Mouse (Mus musculus): ENCODE results near the gene Pla1a.
"Not testable (repeated sequence)": the region's sequence is repeated elsewhere in the genome, so short reads cannot be mapped to it uniquely, and the experiment has no call there.

Gene Pla1a

GRCm38 (mm10) chr16:38432498-38433425 is at the start of gene Pla1a:
Gene Pla1a (minus strand): TSS chr16:38433145.
- no peak for DNase-seq (ENCODE audit: low spot score)

GRCm38 (mm10) chr16:38481327-38481726 is 48.4 kb upstream of the Pla1a start:
- no peak for DNase-seq (ENCODE audit: low spot score)

GRCm38 (mm10) chr16:38478296-38478695 is 45.4 kb upstream of the Pla1a start:
- no peak for DNase-seq (ENCODE audit: low spot score)

DNA sequence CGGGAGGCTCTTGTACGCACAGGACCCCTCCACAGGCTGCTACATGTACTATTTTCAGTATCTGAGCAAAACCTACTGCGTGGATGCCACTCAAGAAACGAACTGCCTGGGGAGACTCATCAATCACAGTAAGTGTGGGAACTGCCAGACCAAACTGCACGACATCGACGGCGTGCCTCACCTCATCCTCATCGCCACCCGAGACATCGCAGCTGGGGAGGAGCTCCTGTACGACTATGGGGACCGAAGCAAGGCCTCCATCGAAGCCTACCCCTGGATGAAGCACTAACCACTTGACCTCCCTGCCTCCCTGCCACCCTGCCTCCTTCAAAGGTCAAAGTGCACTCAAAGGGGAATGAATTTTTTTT is 44.3 kb upstream of the Pla1a start:
- DNase-seq (ENCODE audit: low spot score): not testable (repeated sequence)

GRCm38 (mm10) chr16:38476312-38477240 is 43.6 kb upstream of the Pla1a start:
- no peak for DNase-seq (ENCODE audit: low spot score)

GRCm38 (mm10) chr16:38475681-38476311 is 42.9 kb upstream of the Pla1a start:
- DNase-seq (ENCODE audit: low spot score): no peak

DNA sequence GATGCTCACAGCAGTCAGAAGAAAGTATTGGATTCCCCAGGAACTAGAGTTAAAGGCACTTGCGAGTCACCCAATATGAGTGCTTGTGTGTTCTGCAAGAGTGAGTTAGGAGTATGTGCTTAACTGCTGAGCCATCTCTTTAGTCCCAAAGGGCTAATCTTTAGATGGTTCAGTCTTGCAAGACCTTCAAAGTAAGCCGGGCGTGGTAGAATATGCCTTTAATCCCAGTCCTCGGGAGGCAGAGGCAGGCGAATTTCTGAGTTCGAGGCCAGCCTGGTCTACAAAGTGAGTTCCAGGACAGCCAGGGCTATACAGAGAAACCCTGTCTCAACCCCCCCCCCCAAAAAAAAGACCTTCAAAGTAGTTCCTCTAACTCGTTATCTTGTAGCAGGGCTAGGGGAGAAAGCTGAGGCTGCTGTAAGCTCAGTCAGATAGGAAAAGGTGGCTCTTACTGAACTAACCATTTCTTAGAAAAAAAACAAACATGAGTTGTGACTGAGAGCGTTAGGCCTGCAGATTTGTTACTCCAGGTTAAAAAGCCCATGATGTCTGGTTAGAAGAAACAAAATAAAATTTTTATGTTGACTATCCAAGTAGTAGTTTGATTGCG is 41.8 kb upstream of the Pla1a start:
- DNase-seq (ENCODE audit: low spot score): no peak

GRCm38 (mm10) chr16:38473661-38474060 is 40.7 kb upstream of the Pla1a start:
- DNase-seq (ENCODE audit: low spot score): no peak

DNA sequence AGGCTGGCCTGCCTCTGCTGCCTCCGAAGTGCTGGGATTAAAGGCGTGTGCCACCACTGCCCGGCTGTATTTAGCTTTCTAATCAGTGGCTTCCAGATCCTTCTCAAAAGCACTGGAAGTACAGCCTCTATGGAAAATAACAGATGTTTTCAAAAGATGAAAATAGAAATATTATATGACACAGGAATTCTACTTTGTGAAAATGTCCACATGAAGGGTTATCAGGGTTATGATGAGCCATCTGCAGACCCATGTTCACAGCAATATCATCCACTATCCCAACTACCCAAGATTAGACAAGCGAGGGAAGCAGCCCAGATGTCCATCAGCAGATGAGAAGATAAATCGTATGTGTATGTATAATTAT is 39.5 kb upstream of the Pla1a start:
- no peak for DNase-seq (ENCODE audit: low spot score)

DNA sequence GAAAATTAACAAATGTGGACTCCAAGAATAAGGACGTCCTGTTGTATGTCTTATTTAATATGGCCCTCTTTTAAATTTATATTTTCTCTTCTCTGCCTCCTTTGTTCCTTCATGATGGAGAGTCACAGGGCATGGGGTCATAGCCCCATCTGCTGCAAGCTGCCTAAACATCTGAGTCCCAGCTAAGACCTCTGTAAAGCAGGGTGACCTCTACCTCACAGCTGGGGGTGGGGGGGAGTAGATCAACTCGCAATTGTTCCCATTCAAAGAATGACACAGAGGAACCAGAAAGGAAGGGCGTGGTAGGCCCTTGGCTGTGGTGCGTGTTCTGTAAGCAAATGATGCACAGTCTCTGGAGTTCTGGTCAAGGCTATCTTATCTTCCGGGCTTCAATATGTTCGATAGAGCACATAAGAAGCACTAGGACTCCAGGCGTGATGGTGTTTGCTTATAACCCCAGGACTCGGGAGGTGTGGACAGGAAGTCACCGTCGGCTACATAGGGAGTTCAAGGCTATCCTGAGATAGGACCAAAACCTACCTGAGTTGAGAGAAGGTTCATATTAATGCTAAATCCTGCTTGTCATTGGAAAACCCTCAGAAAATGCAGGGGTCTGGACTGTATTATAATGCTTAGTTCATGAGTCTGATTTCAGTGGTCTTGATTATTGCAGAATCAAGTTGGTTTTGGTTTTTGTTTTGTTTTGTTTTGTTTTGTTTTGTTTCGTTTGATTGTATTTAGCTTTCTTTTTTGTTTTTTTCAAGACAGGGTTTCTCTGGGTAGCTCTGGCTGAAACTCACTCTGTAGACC is 39.0 kb upstream of the Pla1a start:
- DNase-seq (ENCODE audit: low spot score): no peak

- DNase-seq (ENCODE audit: low spot score): no peak
Measured at GRCm38 (mm10) chr16:38469437-38469836, 36.5 kb upstream of the Pla1a start.

- DNase-seq (ENCODE audit: low spot score): no peak
Measured at GRCm38 (mm10) chr16:38468706-38469018, 35.7 kb upstream of the Pla1a start.

- DNase-seq (ENCODE audit: low spot score): no peak
Measured at GRCm38 (mm10) chr16:38467917-38468705, 35.2 kb upstream of the Pla1a start.

GRCm38 (mm10) chr16:38467091-38467916 is 34.4 kb upstream of the Pla1a start:
- no peak for DNase-seq (ENCODE audit: low spot score)

DNA sequence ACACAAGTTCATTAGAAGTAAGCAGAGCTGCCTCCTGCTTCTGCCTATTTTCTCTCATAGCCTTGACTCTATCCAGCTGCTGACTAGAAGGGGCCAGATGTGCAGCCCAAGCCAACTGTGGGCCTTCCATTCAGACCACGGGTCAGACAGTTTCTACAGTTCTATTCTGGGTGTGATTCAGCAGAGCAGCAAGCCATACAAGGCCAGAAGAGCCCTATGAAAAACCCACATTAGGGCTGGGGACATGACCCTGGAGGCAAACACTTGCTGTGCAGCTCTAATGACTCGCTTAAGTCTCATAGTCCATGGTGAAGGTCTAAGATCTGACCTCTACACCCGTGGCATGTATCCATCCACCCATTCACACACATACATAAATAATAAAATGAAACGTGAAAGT is 33.1 kb upstream of the Pla1a start:
- DNase-seq (ENCODE audit: low spot score): no peak

DNA sequence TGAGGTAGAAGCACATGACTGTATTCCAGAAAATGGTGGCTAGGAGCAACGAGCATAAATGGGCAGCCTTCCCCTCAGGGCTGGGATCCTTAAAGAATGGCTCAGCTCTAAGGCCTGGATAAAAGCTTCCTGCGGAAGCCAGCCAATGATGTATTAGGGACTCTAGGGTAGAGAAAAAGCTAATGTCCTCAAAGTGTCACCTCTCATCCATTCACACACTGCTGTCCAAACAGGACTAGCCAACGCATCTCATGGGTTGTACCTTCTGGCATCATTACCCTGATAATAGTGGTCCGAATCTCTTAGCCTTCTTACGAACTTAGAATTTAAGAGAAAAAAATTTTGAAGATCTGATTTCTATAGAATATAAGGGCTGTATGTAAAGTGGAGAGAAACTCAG is 30.4 kb upstream of the Pla1a start:
- no peak for DNase-seq (ENCODE audit: low spot score)

GRCm38 (mm10) chr16:38462161-38462560 is 29.2 kb upstream of the Pla1a start:
- DNase-seq (ENCODE audit: low spot score): no peak

DNA sequence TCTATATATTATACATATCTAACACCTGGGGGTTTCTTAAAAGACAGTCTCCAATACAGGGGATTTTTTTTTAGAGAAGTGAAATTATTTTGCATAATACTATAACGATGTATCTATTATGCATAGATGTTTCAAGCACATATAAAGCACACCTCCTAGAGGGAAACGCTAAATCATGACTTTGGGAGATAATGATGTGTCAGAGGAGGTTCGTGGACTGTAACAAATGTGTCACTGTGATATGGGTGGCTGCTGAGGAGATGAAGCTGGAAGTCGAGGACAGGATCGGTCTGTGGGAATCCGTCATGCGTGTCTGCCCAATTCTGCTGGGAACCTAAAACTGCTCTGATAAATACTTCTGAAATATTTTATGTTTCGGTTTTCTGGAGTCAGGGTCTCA is 28.8 kb upstream of the Pla1a start:
- DNase-seq (ENCODE audit: low spot score): no peak

DNA sequence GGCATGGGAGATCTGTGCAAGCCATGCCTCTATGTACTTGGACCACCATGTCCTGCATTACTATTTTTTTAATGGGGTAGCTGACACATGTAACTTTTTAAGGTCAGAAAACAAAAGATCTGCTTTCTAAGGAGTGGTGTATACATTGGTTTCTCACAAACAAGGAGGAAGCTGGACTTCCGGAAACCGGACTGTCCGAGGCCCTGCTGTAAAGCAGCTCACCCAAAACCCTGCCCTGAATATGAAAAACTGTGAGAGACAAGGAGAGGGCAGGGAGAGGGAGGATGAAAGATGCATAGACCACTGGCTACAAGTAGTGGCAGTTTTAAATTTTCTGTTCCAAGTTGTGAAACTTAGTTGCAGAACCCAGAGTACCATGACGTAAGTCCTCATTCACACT is 27.0 kb upstream of the Pla1a start:
- no peak for DNase-seq (ENCODE audit: low spot score)
